In genomic region chr16:14265203-14265920, GRCm38 (mm10) we compare ENCODE assay signal across 12 mouse cellular contexts. TPM values are rescaled to one million over a fixed set of nuclear protein-coding genes. Genes with fewer than 3 reads are reported as not detected.
DNase-seq lines count a peak whose midpoint lies in the region; ATAC-seq and TF ChIP-seq lines count a peak whose summit lies in the region.
"Had no signal": no experiment of that assay in that cellular context is flagged by ENCODE, and none has a peak within 500 bp of the region (broad histone marks: within the 10 kb centered on the region; RNA-seq: fewer than 3 reads in every experiment).

No protein-coding gene starts in this region.

- 42% methylated on average over 4 of the region's 4 CpGs for WGBS in hindbrain, embryonic 16.5 days
- 47% methylated on average over 4 of the region's 4 CpGs for WGBS in hindbrain, embryonic 10.5 days
- WGBS in lung, postnatal 0 days: 8% methylated on average over 4 of the region's 4 CpGs
- WGBS in thymus, adult 2 months: 36% methylated on average over 4 of the region's 4 CpGs

- ATAC-seq in hindbrain, embryonic 16.5 days: peak; percentile 63
- no peak for ATAC-seq in lung, postnatal 0 days

- DNase-seq in cerebellum, postnatal 10 days: peak; percentile 45 to 72
- no peak for DNase-seq in cerebellum, adult 18-20 months
- no peak for DNase-seq in hindbrain, embryonic 10.5 days (ENCODE audit: low spot score)
- peak; percentile 49 for DNase-seq in adrenal gland, postnatal 10 days
- DNase-seq in lung, postnatal 0 days (ENCODE audit: low spot score): no peak
- DNase-seq in thymus, adult 2 months: no peak
- no peak for DNase-seq in kidney, adult 9 months
- DNase-seq: cerebellum, adult 11 months; spleen, adult 18-20 months had no signal

- TF ChIP-seq EP300 in lung, postnatal 0 days (IDR thresholded peaks at IDR 0.05): no peak

- no peak for TF ChIP-seq CTCF in lung, postnatal 0 days (IDR thresholded peaks at IDR 0.05)
- TF ChIP-seq CTCF in thymus, adult 2 months (IDR thresholded peaks at IDR 0.05; ENCODE audit: borderline replicate concordance, control insufficient read depth, extremely low read depth, insufficient read depth, low read length, poor library complexity): no peak

- H3K4me3 ChIP-seq in hindbrain, embryonic 16.5 days (ENCODE audit: low read length): no peak overlapping the region
- no peak overlapping the region for H3K4me3 ChIP-seq in hindbrain, embryonic 10.5 days
- no peak overlapping the region for H3K4me3 ChIP-seq in lung, postnatal 0 days (ENCODE audit: low read depth, low read length)
- no peak overlapping the region for H3K4me3 ChIP-seq in thymus, adult 2 months (ENCODE audit: control insufficient read depth, insufficient read depth, low read length)
- H3K4me3 ChIP-seq: embryonic facial prominence, embryonic 10.5 days; hindbrain, embryonic 13.5 days had no signal

- H3K36me3 ChIP-seq in hindbrain, embryonic 16.5 days (ENCODE audit: control insufficient read depth, insufficient read depth, low read length): no peaks in the 10 kb centered on the region
- H3K36me3 ChIP-seq in hindbrain, embryonic 10.5 days: no peaks in the 10 kb centered on the region
- H3K36me3 ChIP-seq in lung, postnatal 0 days (ENCODE audit: insufficient read depth, low read length): no peaks in the 10 kb centered on the region
- H3K36me3 ChIP-seq in thymus, adult 2 months (ENCODE audit: control insufficient read depth, insufficient read depth, low read length): no peaks in the 10 kb centered on the region
- H3K36me3 ChIP-seq: embryonic facial prominence, embryonic 10.5 days; hindbrain, embryonic 13.5 days had no signal

- no peaks in the 10 kb centered on the region for H3K9me3 ChIP-seq in hindbrain, embryonic 16.5 days (ENCODE audit: control insufficient read depth, low read length)
- H3K9me3 ChIP-seq in hindbrain, embryonic 10.5 days: no peaks in the 10 kb centered on the region
- no peaks in the 10 kb centered on the region for H3K9me3 ChIP-seq in lung, postnatal 0 days (ENCODE audit: low read length)
- H3K9me3 ChIP-seq: embryonic facial prominence, embryonic 10.5 days; hindbrain, embryonic 13.5 days had no signal

- no peak for TF ChIP-seq POLR2A in thymus, adult 2 months (IDR thresholded peaks at IDR 0.05; ENCODE audit: control insufficient read depth, extremely low read depth, insufficient read depth, low read length, poor library complexity)

- H3K4me1 ChIP-seq in hindbrain, embryonic 16.5 days (ENCODE audit: control insufficient read depth, insufficient read depth, low read depth, low read length): no peaks in the 10 kb centered on the region
- no peaks in the 10 kb centered on the region for H3K4me1 ChIP-seq in hindbrain, embryonic 10.5 days (replicated peaks)
- peaks cover 6% of the 10 kb centered on the region; the same call in 1 of the 2 replicates for H3K4me1 ChIP-seq in lung, postnatal 0 days (ENCODE audit: insufficient read depth, low read depth, low read length)
- no peaks in the 10 kb centered on the region for H3K4me1 ChIP-seq in thymus, adult 2 months (replicated peaks; ENCODE audit: control insufficient read depth, insufficient read depth, low read length)
- H3K4me1 ChIP-seq: embryonic facial prominence, embryonic 10.5 days; hindbrain, embryonic 13.5 days had no signal

- H3K9ac ChIP-seq in hindbrain, embryonic 16.5 days (ENCODE audit: low read depth, low read length): no peak overlapping the region; the same call in 1 of the 2 replicates
- H3K9ac ChIP-seq in lung, postnatal 0 days (replicated peaks; ENCODE audit: low read depth): no peak overlapping the region
- H3K9ac ChIP-seq: hindbrain, embryonic 13.5 days had no signal

- H3K27me3 ChIP-seq in hindbrain, embryonic 16.5 days (replicated peaks; ENCODE audit: control insufficient read depth, insufficient read depth, low read length): no peaks in the 10 kb centered on the region
- no peaks in the 10 kb centered on the region for H3K27me3 ChIP-seq in hindbrain, embryonic 10.5 days (ENCODE audit: insufficient read depth, poor library complexity, severe bottlenecking)
- H3K27me3 ChIP-seq in lung, postnatal 0 days (replicated peaks; ENCODE audit: insufficient read depth, low read length): no peaks in the 10 kb centered on the region
- no peaks in the 10 kb centered on the region for H3K27me3 ChIP-seq in thymus, adult 2 months (ENCODE audit: control insufficient read depth, insufficient read depth, low read length)
- H3K27me3 ChIP-seq: hindbrain, embryonic 13.5 days had no signal

- H3K4me2 ChIP-seq in hindbrain, embryonic 16.5 days (ENCODE audit: low read length): no peak overlapping the region
- no peak overlapping the region for H3K4me2 ChIP-seq in lung, postnatal 0 days (replicated peaks; ENCODE audit: low read depth, low read length)
- H3K4me2 ChIP-seq: hindbrain, embryonic 13.5 days had no signal

- H3K27ac ChIP-seq in hindbrain, embryonic 16.5 days (ENCODE audit: low read depth, low read length): no peak overlapping the region
- no peak overlapping the region for H3K27ac ChIP-seq in hindbrain, embryonic 10.5 days
- H3K27ac ChIP-seq in lung, postnatal 0 days (ENCODE audit: low read length): 0 out of 2 replicates have a peak overlapping the region, but pooled peaks have one; percentile 16
- H3K27ac ChIP-seq in thymus, adult 2 months (ENCODE audit: control insufficient read depth, insufficient read depth, low read length): no peak overlapping the region
- H3K27ac ChIP-seq: embryonic facial prominence, embryonic 10.5 days; hindbrain, embryonic 13.5 days had no signal

RNA-seq across cellular contexts. Expression of gene Myh11, which starts 25.8 kb away (rescaled TPM):
- 0.90 and 1.2 TPM in 2 replicates for polyA plus RNA-seq in hindbrain, embryonic 16.5 days (2015; fragmentation: Nextera tagmentation; extraction: Ambion mirVana)
- 0.04 and 0.06 TPM in 2 replicates for polyA plus RNA-seq in hindbrain, embryonic 10.5 days (2016; fragmentation: Nextera tagmentation; extraction: Ambion mirVana)
- 10 to 100 TPM; 12.0 to 19.6 TPM for total RNA-seq in adrenal gland, postnatal 10 days (2021)
- polyA plus RNA-seq in lung, postnatal 0 days (2015; fragmentation: Nextera tagmentation; extraction: Ambion mirVana): 15.1 and 20.7 TPM in 2 replicates
- 5.0 and 5.2 TPM in 2 replicates for polyA plus RNA-seq in thymus, adult 2 months (2012; rRNA removed)

RNA-seq across cellular contexts. Expression of gene Fopnl, which starts 51.8 kb away (rescaled TPM):
- 192 and 195 TPM in 2 replicates for polyA plus RNA-seq in hindbrain, embryonic 16.5 days (2015; fragmentation: Nextera tagmentation; extraction: Ambion mirVana)
- 143 and 164 TPM in 2 replicates for polyA plus RNA-seq in hindbrain, embryonic 10.5 days (2016; fragmentation: Nextera tagmentation; extraction: Ambion mirVana)
- total RNA-seq in adrenal gland, postnatal 10 days (2021): 10 to 100 TPM; 41.3 to 58.3 TPM
- 89.2 and 91.4 TPM in 2 replicates for polyA plus RNA-seq in lung, postnatal 0 days (2015; fragmentation: Nextera tagmentation; extraction: Ambion mirVana)
- polyA plus RNA-seq in thymus, adult 2 months (2012; rRNA removed): 48.0 and 56.1 TPM in 2 replicates

Comparison
In these comparisons a context has a peak if more than half of its experiments do, and no peak if none do; other contexts are left out.
1. DNase-seq: peak in cerebellum, postnatal 10 days (2 of 2) and adrenal gland, postnatal 10 days (single experiment); none in cerebellum, adult 18-20 months (0 of 2), hindbrain, embryonic 10.5 days (single experiment), lung, postnatal 0 days (single experiment), thymus, adult 2 months (single experiment) and kidney, adult 9 months (single experiment).